Mouse (Mus musculus) small intestine, adult 10 weeks (tissue): ENCODE results near the gene Rapgef1. TPM values are rescaled to one million over a fixed set of nuclear protein-coding genes. Genes with fewer than 3 reads are reported as not detected.

ENCODE experiments used
- polyA plus RNA-seq: library from polyadenylated mRNA; stranded (reverse); fragments of 350-450 nt; fragmentation: Illumina TruSeq; extraction: RNeasy Lipid Tissue Mini Kit (QIAGEN cat#74804); gene quantifications from one replicate; pipeline ENCODE4 v1.2.3, GENCODE M21; 2014; ENCODE audit warnings: low replicate concordance

Gene Rapgef1
- polyA plus RNA-seq: 1.0 TPM

DNA sequence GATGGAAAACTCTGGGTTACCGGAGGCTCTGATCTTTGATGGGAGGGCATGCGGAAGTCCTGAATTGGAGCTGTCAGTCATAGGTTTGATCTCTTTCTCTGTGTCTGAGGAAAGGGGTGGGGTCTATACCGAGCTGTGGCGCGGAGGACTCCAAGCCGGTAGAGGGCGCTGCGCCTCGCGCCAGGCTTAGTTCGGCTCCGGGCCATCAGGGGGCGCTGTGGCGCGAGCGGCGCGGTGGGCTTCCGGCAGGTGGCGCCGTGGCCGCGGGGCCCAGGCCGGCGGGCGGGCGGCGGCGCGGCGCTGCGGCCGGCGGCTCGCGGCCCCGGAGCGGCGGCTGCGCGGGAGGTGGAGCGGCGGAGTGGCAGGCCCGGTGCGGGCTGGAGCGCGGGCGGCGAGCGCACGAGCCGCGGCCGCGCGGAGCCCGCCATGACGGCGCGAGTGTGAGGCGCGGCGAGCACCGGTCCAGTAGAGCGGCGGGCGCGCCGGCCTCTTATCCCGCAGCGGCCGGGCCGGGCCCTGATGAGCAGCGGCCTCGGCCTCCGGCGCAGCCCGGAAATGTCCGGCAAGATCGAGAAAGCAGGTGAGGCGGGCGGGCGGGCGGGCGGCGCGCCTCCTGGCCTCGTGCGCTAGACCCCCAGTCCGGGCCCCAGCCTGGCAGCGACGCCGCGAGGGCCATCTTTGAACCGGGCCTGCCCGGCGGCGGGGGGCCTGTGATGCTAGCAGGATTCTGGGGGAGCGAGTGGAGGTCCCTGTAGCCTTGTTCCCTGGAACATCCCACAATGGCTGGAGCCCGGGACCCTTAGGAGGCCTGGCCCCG lies at the start of gene Rapgef1:
Gene Rapgef1, plus strand, starts transcription at position 237 of the 817 bp plus-strand sequence.

DNA sequence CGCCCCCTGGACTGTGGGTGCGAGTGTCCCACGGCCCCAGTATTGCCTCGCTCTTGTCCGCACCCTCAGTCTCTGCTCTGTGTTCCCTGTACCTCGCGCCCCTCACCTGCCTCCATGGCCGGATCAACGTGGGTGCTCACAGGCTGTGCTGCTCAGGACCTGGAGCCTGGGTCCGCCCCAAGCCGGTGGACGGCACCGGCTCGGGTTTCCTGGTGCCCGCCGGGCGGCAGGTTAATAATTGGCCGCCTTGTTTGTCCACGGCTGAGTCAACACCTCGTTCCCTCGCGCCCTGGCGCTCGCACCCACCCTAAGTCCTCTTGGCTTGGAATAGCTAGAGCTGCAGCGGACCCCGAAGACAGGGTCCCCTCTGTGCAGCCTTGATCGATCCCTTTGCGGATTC lies 132.0 kb downstream of the Rapgef1 start, which contains the start of gene Gm13420:
Gene Gm13420, minus strand, starts transcription at position 189 of the 400 bp plus-strand sequence.

DNA sequence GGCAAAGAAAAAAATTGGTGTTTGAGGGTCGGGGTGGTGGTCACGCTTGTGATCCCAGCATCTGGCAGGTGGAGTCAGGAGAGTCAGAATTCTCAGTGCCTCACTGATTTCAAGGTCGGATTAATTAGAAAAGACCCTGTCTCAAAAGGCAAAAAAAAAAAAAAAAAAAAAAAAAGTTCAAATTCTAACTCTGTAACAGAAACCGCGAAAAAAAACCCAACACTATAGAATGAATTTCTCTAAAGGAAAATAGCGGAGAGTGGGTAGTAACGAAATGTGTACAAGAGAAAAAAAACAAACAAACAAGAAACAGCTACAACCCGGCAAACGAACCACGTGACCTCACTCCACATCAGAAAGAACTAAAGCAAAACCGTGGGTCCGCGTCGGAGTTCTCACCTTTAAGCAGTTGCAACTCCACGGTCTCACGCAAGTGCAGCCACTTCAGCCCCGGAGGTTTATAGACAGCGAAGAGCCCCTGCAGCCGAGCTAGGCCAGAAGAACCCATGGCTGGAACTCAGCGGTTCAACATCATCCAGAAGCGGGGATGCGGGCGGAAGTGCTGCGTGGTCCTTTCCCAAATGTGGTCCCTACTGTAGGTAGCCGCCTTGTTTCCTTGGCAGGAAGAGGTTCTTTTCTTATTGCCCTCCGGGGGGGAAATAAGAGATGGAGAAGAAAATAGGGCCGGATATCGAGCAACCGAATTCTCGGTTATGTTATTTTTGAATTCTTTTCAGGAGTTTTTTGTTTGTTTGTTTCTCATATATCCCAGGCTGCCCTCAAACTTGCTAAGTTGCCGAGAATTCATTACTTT lies 167.8 kb downstream of the Rapgef1 start, which contains the start of gene Coq4:
Gene Coq4, plus strand, starts transcription at position 390 of the 814 bp plus-strand sequence.

DNA sequence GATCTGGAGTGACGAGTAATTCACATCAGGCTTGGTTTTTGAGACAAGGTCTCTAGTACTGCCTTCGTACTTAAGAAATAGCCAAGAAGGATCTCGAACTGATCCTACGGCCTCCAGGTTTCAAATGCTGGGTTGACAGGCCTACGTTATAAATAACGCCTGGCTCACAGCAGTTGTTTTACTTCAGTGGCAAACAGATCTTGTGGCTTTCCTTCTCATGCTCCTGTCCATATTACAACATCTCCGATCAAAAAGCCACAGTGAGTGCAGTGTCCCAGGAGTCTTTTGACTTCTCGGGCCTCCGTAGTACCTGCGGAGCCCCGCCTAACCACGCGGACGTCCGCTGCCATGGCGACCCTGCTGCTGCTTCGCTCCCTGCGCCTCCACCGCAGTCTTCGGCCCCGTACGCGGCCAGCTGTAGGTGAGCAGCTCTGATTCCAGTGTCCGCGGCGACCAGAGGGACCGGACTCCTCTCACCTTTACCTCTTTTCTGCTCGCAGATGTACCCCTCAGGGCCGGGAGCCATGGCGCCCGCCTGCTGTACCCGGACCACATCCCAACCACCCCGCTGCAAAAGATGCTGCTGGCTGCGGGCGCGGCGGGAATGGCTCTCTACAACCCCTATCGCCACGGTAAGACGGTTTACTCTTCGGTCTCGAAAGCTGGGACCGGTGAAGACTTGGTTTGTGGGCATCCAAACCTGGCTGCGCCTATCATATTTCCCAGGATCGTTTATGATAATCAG lies 168.6 kb downstream of the Rapgef1 start, which contains the start of gene Trub2:
Gene Trub2, minus strand, starts transcription at position 566 of the 745 bp plus-strand sequence.

Other genes starting within 250 kb of the Rapgef1 start
- not detected for gene Gm13420, start 132.0 kb downstream of the Rapgef1 start, polyA plus RNA-seq
- not detected for gene Gm13547, start 139.6 kb downstream of the Rapgef1 start, polyA plus RNA-seq
- 7.5 TPM for gene Coq4, start 167.8 kb downstream of the Rapgef1 start, polyA plus RNA-seq
- gene Trub2, start 168.8 kb downstream of the Rapgef1 start, polyA plus RNA-seq: 7.9 TPM
- 13.1 TPM for gene Slc27a4, start 182.9 kb downstream of the Rapgef1 start, polyA plus RNA-seq
- 2.3 TPM for gene Urm1, start 200.4 kb downstream of the Rapgef1 start, polyA plus RNA-seq
- gene Cercam, start 249.4 kb downstream of the Rapgef1 start, polyA plus RNA-seq: 0.19 TPM